Mouse (Mus musculus) megakaryocyte-erythroid progenitor cell, adult 5-6 weeks (primary cell): ENCODE results near the gene Samsn1. TPM values are rescaled to one million over a fixed set of nuclear protein-coding genes. Genes with fewer than 3 reads are reported as not detected.

Source experiments
- ATAC-seq: replicated peaks from 2 replicates; pipeline ENCODE4 v1.8.0; 2016; ENCODE audit warnings: mild to moderate bottlenecking, inconsistent platforms; ENCODE audit not compliant: severe bottlenecking, poor library complexity, low FRiP score, low TSS enrichment
- total RNA-seq, 2 experiments: library from RNA; stranded (forward) in 1 of 2; stranded (reverse) in 1 of 2; fragments of 200-1000, 215-1000 nt in 1 of 2; fragments of >200 nt in 1 of 2; fragmentation: Nextera tagmentation in 1 of 2; gene quantifications; 2 replicates each; pipeline ENCODE4 v1.2.3; 2014 to 2017

The Samsn1 gene
- total RNA-seq, 2 experiments from 2014 or later = 79.7 to 157 TPM

DNA sequence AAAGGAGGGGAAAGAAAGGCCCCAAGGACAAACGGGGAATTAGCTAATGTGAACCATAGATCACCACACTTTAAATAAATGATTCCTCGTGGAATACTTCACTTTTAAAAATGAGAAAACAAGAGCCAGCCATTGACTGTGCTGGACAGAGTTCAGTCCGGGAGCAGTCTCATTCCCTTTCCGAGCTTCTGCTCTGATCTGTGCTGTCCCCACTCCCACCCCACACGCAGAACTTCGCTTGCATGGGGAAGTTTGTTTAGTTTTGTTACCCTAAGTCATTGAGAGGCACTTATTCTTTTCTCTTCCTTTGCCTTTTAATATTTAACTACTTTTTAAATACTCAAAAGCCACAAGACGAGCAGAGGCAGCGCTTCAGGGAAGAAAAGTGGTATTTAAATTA is 60.1 kb downstream of the Samsn1 start:
- no peak for ATAC-seq

DNA sequence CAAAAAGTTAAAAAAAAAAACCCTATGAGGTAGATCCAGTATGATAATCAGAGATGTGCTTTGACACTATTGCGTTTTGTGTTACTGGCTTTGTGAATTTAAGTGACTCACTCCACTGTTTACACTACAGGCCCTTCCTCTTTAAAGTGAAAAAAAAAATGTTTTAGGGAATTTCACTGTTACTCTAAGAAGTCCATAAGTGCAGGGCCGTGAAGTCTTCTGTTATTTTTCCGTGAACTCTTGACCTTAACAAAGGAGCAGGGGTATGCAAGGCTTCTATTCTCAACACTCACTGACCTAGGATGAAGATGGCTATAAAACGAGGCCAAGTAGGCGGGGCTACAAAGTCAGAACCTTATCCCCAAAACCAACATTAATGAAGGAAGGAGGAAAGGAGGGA is 60.6 kb downstream of the Samsn1 start:
- ATAC-seq = no peak

DNA sequence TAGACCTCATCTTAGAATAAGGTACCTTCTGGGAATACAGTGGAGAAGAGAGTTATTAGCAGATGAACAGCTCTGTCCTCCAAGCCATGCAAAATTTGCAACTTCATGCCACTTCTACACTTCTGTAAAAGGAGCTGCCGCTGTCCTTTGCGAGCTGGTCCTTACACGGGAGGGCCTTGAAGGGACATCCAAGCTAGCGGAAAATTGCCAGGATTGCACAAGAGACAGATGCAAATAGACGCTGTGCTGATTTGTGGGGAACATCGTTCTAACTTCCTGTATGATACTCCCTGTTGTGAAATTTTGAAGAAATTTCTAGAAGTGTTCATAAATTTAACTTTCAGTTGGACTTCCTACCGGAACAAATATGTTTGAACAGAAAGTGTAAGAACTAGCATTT is 61.0 kb downstream of the Samsn1 start:
- no peak for ATAC-seq

DNA sequence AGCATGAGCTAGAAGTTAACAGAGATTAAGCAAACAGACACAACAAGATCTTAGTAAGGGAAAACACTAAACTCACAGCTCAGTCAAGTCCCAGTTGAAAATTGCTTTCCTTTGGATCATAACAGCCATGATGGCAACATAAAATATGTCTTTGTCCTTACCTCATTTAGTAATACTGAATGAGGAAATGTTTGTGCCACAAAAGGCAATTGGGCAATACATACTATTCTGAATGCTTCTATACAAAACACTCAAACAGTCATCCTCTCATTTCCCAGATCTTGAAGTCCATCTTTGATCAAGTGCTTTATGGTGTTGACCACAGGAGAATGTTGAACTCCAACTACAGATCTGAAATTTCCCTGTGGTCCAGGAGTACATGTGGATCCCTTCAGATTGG is 88.7 kb downstream of the Samsn1 start:
- ATAC-seq = no peak

DNA sequence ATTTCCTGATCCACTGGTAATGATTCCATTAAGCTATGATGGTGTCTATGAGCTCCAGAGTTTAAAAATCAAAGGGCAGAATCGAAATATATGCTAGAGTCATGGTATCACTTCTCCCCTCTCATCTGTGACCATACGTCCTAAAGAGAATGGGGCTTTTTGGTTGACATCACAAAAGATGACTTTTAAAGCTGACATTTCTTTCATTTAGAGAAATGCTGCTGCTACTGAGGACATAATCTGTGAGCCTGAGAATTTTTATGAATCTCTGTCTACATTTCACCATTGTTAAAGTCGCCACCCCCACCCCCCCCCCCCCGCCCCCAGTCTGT is 91.9 kb downstream of the Samsn1 start:
- no peak for ATAC-seq

DNA sequence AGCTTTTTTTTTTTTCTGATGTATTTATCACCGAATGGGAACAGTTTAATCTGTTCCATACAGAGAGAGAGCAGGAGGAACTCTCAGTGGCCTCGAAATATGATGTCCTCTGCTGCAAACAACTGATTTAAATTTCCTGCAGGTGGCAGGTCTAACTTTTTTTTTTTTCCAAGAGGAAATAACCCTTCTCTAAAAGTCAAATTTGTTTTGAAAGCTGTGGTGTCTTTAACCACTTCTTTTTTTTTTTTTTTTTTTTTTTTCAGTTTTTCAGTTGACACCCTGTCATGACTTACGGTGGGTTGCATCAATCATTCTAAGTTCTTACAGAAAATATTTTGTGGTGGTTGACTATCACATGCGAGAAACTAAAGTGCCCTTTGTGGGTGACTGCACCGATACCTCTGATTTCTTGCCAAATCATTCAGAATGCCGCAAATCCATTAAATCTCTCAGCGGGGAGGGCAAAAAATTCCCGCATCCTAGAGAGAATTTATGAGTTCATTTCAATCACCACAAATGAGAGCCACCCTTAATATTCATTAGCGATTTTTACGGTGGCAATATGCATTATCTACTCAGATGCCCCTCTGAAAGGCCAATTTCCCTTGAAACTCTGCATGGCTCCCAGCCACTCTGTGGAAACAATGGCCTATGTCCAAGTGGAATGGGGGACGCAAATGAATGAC is 92.4 kb downstream of the Samsn1 start:
- ATAC-seq = peak; percentile 10; the same call in 1 of the 2 replicates

DNA sequence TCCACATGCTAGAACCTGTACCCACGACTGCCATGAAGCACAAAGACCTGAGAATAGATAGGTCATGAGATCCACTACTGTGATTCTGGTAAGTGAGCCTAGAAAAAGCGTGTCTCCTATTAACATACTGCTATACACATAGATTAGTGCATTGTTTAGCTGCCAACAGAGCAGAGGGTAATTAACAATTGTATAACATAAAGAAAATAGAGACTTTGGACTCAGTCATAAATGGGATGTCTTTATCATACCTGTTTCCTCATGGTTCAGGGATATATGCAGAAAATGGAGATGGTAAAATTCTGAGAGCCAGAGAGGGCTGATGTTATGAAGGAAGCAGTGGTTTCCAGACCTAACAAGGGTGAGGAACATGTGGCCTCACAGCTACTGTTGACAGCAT is 95.6 kb downstream of the Samsn1 start:
- no peak for ATAC-seq

DNA sequence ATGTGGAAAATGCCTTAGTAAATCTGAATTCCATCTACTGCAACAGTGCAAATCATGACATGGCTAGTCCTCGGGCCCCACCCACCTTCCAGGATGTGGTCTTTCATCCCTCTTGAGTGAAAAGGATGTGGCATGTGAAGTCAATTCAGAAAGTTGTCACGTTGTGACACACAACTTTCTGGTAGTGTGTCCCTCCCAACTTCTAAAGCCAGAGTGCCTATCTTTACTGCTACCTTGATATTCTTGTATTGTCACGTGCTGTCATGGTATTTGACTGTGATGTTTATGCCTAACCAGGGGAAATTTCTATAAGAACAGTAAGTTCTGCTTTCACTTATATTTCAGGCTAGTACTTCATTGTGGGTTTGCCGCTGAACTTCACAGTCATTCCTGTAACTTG is 101.2 kb downstream of the Samsn1 start:
- ATAC-seq = no peak

DNA sequence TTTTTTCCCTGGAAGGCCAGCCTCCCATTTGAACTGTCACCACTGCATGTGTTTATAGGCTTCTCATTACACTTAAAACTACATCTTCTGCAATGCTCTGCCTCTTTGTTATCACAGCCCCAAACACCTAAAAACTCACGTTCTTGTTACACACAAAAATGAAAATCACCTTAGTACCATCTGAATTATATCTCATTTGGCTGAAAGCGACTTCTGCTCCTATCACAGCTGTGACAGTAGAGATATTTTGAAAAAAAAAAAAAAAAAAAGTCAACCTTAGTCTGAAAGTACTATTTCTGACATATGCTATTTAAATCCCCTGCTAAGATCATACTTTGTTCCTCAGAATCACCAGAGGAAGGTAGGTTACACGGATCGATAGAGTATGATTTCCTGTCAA is 102.8 kb downstream of the Samsn1 start:
- peak; percentile 36 for ATAC-seq

DNA sequence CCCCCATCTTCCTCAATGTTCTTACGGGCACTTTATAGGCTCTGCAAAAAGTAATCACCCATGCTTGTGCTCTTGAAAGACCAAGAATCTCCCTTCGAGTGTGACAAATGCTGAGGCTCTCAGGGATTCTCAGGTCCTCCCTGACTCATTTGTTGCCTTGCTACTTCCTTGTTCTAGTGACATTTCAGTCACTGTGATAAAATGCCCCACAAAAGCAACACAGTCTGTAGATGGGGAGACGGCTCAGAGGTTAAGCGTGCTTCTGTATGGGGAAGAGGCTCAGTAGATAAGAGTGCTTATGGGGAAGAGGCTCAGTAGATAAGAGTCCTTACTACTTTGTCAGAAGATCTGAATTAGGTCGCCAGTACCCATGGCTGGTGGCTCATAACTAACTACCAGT is 104.4 kb downstream of the Samsn1 start:
- ATAC-seq = peak; percentile 86

DNA sequence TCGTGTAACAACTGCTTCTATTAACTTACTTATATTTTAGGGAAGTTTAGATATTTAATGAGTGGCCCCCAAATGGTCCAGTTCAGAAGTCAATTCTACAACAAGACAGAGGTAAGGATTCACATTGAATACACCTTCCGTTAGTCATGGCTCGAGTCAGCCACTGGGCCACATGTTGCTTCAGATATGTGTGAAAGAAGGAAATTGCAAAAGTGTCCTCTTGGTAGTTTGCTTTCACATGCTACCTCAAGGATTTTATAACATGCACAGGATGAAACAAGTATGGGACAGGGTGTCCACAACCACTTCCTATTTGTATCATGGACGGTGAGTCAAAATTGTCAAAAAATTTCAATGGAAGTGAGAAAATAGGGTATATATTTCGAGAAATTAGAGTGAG is 110.0 kb downstream of the Samsn1 start:
- ATAC-seq = no peak

DNA sequence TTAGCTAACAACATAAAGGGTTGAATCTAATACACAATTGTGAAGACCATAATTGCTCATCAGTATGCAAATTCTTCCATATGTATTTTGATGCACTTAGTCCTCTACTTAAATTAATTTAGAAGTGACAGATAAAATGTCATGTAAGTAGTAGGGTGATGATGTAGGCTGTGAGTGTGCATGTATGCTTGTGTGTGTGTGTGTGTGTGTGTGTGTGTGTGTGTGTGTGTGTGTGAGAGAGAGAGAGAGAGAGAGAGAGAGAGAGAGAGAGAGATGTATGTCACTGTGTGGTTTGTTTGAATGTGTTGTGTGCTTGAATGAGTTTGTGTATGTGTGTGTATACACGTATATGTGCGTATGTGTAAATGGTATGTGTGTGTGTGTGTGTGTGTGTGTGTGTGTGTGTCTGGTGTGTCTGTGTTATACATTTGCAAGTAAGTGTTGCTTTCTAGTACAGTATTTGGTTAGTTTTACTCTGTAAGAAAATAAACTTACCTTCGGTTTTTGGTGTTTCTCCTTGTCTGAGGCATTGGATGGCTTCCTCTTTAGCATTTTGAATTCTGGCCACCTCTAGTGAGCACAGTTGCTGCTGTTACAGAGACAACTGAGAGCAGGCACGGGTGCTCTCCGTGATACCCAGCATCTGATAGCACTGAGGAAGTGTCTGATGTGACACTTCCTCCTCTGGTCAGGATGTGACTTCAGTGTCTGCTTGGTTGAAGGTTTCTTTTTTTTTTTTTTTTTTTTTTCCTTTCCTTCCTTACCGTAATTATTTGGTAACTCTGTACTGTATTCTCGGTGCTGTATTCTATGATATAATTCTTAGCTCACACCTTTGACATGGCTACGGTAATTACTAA is 113.2 kb downstream of the Samsn1 start:
- ATAC-seq = peak; percentile 99

DNA sequence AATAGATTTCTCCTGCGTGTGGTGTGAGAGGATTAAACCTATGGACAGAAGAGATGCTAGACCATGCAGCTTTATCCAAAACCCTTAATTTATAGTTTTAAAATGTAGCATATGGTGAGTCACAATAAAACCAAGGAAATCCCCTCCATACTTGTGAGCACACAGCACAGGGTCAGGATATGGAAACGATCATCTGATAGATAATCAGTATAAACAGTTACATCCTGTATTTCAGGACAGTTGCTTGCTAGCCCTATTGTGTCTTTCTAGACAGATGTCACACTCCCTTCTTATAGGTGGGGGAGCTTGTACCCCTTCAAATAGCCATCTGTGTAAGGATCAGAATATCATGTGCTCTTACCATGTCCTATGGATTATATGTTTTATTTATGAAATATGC is 115.3 kb downstream of the Samsn1 start:
- 0 out of 2 replicates have a peak, but pooled peaks have one; percentile 11 for ATAC-seq

DNA sequence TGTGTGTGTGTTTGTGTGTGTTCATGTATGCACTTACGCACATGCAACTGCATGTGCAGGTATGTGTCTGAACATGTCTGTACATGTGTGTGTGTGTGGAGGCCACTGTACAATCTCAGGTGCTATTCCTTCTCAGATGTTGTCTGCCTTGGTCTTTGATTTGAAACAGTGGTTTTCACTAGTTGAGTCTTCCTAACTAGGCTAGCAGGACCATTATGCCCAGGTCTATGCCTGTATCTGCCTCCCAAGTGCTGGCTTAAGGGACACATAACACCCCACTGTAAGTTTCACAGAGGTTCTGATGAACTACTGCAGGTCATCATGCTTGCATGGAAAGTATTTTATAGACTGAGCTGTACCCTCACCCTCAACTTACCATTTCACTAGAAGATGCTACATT is 115.8 kb downstream of the Samsn1 start:
- ATAC-seq = no peak

DNA sequence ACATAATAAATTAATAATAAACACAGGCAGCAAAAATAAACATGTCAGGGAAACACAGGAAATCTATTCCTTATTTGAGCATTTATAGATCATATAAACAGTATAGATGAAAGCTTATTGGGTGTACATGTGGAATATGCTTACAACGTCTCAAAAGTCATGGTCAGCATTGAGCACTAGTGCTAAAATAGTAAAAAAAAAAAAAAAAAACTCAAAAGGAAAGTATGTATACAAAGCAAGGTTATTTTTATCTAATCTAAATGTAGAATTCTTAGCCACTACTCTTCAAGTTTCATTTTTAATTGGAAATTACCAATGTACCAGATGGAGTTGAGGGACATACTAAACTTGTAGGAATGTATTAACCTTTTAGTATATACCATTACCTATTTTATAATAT is 116.8 kb downstream of the Samsn1 start:
- ATAC-seq = no peak

DNA sequence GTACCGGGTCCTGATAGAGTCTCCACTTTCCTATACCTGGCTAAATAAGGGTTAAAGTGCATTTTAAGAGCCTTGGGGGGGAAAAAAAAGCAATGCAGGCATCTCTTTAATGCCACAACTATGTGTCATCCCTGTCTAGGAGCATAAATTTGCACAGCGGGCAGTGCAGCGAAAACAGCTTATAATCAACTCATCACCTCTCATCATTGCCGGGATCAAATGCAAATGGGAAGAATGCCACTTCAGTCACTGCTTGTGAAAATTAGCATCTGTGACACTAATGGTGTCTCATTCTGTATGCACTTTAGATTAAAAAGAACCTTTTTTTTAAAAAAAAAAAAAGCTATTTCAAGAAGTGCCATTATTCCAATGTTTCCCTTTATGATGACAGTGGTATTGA is 118.0 kb downstream of the Samsn1 start:
- ATAC-seq = no peak

DNA sequence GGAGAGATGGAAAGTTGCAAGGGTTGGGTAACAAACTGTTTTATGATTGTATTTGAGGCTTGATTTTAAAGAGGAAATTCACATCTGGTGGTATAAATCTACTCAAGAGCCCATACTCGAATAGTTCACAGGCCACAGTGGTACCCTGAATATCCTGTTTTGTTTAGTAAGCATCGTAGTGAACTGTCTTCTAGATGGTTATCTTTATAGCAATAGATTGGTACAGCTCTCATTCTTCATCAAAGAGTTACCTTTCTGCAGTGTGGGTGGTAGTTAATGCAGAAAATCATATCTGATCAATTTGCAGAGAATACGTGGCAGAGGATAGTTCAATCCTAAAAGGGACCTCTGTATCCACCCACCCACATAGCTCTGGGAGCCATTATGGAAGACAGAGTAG is 119.1 kb downstream of the Samsn1 start:
- no peak for ATAC-seq

DNA sequence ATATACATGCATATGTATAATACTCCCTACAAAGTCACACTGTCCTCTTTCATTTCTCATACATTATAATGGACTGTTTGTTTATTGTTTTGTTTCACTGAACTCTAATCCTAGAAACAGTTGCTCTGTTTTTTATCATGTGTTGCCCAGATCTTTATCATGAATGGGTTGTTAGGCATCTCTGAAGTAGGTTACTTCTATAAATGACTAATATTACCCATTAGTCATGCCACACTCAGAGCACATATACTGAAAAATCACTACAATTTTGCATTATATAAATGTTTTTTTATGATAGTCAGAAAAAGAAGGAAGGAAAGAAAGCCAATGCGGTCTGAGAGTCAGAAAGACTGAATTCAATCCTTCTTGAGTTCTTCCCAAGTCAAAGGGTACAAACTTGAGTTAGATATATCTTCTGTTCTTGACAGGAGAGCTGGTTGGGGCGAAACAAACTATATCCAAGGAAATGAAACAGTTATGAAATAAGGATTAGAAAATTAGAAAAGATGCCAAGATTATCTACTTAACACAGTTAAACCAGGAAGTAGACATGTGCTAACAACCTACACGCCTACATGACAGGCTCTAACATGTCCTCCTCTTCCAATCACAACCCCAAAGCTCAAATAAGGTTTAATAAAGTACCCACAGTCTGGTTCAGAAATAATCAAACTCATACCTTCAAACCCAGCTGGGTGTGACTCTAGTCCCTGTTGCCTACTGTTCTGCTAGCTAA is 122.0 kb downstream of the Samsn1 start:
- ATAC-seq = 0 out of 2 replicates have a peak, but pooled peaks have one; percentile 22

DNA sequence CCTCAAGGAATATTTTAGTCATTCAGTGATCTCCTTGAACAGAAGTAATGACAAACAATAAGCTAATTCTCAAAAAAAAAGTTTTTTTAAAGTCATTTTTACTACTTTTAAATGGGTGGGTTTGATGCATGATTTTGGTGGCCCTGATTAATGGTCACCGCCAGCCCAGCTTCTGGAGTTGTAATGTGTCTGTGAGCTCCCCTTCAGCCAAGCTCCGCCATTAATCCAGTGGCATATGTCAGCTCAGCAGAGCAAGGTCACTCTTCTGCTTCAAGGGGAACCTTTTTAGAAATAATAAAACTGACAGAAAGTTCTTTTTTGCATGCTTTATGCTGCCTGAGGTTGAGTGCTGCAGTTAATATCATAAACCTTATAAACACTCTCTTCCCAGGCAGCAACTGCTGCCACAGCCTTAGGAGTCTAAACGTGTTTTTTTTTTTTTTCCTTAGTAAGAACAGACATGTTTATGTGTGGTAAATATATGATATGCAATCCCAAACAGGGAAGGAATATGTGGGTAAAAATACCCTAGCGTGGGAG is 124.2 kb downstream of the Samsn1 start:
- ATAC-seq = no peak

DNA sequence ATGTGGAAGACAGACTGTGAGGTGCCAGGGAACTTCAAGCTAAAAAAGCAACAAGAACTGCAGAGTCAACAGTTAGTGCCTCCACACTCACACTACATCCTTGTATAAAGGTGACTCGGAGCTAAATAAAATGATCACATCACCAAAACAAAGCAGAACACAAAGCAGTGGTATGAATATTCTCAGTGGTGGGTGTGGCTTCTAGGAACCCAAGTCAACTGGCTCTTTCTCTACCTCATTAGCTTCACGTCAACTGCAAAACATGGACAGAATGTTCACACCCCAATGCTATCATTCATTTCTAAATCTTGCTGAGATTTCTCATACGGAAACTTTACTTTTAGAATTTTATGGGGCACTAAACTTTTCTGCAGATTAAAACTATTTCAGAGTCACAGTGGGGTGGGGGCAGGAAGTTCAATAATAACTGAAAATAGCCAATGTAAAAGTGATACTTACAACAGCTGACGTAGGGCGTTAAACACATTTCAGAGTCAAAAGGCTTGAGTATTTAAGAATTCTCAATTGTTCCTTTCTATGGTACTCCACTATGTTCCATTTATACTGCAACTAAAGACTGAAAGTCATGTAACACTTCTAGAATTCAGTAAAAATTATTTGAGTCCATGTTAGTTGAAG is 127.7 kb downstream of the Samsn1 start:
- no peak for ATAC-seq
